Mouse (Mus musculus) inflammation-experienced regulatory T-cells, adult 6 months (primary cell): ENCODE results near the gene Slc30a7. TPM values are rescaled to one million over a fixed set of nuclear protein-coding genes. Genes with fewer than 3 reads are reported as not detected.

Source experiments
- ATAC-seq: one replicate; pipeline ENCODE4 v1.8.0; 2017
- polyA plus RNA-seq, 3 experiments: library from polyadenylated mRNA; unstranded; fragments of 100-300 nt; shearing (Covaris generic); gene quantifications; one replicate each; pipeline ENCODE4 v1.2.1; 2017

Slc30a7 gene
- polyA plus RNA-seq, result 10 to 100 TPM; 40.9 to 48.9 (median 43.2) TPM

DNA sequence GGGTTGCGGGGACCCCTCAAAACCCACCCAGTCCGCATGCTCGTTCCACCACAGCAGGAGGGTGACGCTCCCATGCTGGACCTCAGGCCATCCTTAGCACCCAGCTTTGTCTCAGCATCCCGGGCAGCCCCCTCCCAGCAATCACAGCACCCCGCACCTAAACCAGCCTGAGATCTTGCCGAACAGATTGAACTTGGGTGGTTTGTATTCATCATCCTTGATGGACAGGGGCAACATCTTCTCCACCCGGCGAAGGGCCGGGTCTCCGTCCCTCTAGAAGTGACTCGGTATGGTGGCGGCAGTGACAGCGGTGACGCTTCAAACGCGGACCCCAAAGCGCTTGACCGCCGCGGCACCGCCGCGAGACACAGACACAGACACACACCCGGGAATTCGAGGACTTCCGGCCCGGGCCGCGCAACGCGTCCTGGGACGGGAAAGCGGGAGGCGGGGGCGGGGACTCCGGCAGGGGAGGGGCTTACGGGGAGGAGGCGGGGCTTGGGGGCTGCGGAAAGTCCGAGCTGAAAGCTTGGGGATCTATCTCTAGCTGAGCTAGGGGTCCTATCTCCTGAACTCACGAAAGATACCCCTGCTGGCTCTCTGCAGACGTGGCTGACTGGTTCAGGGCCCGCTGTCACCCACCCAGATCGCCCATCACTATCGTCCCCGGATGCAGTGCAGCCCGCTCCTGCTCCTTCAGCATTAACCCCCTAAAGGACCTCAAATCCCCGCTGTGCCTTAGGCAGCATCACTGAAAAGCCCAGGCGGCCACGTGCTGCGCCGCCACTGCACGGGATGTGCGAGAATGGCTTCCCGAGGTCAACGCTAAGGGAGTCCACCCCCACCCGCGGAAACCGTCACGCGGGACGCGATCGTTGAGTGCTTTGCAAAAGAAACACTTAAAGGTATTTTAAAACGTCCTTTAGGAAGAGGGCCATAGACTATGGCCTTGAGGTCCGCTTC lies at the start of gene Slc30a7, which contains the start of gene Extl2:
Gene Slc30a7 (minus strand): TSS at position 429 of the 963 bp plus-strand sequence.
Gene Extl2 (plus strand): TSS at position 485 of the 963 bp plus-strand sequence.
- ATAC-seq, result peak; percentile 47

DNA sequence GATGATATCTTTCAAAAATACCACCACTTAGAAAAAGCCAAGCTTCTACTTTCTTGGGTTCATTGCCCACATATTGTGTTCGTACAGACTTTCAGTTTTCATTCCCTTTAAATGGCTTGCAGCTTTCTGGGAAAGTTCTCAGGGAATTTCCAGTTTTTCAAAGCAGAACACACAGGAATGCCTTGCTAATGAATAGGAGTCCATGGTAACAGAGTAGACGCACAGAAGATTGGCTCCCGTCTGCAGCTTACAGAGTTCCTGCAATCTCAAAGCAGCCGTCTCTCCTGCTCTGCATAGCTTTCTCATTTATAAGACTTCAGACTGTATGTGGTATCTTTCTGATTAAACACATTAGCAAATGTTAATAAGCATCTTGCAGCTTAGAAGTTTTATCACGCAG lies 39.8 kb upstream of the Slc30a7 start:
- no peak for ATAC-seq

DNA sequence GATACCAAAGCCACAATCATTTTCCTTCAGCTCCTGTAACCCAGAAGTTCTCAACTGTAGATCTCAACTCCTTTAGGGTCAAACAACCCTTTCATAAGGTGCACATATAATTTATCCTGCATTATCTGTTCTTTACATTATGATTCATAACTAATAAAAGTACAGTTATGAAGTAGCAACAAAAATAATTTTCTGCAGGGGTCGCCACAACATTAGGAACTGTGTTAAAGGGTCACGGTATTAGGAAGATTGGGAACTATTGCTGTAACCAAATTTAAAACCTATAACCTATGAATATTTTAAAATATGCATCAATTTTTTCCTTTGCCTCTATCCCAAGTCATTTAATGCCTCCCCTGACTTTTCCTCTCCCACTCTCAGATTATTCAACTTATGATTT lies 38.8 kb upstream of the Slc30a7 start:
- ATAC-seq, result no peak

DNA sequence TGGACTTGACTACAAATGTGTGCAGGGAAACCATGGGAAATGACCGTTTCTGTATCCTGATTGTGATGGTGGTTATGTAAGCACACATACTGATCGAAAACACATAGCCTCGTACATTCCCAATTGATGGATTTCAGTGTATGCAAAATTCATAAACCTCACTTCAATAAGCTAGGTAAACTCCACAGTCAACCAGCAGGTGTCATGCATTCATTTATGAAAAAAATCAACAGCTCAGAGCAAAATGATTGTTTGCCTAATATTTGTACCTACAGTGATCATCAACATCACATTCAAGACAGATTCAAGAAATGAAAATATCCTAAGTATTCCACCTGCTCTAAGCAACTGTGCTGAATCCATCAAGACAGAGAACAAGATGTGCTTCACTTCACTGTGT lies 33.6 kb upstream of the Slc30a7 start:
- no peak for ATAC-seq

DNA sequence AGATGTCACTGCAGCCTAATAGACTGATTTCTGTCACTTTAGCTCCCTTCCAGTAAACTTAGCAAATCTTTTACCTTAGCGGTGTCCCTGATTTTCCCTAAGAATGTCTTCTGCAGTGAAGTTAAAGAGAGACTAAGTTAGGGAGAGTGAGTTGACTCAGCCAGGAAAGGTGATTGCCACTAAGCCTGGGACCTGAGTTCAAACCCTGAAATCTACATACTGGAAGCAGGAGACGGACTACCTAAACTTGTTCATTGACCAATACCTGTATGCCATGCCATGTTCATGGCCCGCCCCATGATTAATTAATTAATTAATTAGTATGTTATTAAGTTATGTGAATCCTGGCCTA lies 26.6 kb upstream of the Slc30a7 start:
- ATAC-seq, result no peak

DNA sequence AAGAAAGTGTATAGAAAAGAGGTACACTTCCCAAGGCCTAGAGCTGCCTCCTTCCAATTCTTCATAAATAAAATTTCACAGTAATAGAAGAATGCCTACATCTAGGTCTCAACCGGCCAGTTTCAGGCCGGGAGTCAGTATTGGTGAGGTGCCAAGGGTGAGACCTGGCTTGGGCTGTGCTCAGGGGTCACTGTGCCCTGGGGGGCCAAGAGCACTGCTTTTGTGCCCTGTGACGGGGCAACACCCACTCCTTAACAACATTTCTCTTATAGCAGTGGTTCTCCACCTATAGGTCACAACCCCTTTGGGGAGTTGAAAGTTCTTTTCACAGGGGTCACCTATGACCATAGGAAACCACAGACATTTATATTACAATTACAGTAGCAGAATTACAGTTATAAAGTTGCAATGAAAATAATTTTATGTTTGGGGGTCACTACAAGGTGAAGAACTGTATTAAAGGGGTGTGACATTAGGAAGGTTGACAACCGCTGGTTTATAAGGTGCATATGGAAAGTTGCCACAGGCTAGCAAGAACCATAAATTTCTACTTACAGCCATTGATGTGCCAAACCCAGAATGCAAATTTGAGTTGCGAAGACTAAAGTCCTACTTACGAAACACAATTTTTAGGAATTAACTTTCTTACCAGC lies 26.1 kb upstream of the Slc30a7 start:
- no peak for ATAC-seq

DNA sequence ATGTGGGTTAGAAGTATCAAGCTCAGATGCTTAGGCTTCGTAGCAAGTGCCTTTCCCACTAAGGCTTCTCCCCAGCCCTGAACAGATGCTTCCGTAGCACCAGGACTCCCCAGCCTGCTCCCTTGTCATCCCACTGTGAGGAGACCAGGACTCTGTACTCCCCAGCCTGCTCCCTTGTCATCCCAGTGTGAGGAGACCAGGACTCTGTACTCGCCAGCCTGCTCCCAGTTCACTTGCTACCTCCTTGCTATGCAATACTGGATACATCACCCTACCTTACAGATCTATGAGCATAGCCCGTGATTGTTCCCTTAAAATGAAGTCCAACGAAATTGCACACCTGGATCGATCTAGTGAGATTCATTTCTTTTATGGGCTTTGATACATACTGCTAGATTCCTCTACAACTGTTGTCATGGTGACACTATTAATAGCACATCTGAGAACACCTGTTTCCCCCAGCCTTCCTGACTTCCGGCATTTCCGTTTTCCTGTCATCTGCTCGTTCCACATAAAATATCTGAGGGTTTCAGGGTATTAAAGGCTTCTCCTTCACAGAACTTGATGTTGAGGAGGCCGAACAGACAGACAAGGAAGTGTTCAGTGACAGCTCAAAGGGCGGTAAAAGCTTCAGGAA lies 23.1 kb upstream of the Slc30a7 start:
- no peak for ATAC-seq

DNA sequence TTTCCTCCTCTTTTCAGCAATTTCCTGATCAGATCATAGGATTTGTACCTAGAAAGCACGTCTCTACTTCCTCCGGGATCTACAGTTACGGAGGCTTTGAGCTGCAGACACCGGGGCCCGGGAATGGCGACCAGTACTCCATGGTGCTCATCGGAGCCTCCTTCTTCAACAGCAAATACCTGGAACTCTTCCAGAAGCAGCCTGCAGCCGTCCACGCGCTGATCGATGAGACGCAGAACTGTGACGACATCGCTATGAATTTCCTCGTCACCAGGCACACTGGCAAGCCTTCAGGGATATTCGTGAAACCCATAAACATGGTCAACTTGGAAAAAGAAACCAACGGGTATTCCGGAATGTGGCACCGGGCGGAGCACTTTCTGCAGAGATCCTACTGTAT lies 19.8 kb upstream of the Slc30a7 start:
- no peak for ATAC-seq

DNA sequence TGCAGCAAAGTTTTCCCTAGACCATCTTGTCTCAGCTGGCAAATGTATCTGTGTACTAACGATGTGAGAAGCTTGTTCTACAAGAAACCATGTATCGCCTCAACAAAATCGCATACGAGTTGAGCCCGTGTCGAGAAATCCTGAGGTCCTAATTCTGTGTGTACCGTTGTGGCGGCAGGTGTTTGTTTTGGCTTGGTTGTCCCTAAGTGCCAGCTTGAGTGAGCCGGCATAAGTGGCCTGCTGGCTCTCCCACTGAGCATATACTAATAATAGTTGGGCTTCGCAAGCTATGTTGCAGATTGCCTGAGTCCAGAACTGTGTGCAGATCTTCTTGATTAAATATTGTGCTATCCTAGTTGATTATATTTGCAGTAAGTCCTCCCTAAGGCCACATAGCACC lies 18.5 kb upstream of the Slc30a7 start:
- ATAC-seq, result no peak

DNA sequence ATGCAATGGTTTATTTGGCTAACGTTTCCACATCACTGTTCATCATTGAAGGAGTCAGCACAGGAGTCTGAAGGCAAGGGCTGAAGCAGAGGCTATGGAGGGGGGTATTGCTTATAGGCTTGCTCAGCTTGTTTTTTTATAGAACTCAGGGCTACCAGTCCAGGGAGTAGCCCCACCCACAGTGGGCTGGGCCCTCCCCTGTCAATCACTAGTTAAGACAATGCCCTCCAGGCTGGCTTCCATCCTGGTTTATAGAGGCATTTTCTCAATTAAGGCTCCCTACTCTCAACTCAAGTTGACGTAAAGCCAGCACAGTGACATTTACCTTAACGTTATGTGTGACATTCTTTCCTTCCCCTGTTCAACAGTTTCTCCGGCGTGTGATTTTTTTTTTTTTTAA lies 17.5 kb upstream of the Slc30a7 start:
- no peak for ATAC-seq

DNA sequence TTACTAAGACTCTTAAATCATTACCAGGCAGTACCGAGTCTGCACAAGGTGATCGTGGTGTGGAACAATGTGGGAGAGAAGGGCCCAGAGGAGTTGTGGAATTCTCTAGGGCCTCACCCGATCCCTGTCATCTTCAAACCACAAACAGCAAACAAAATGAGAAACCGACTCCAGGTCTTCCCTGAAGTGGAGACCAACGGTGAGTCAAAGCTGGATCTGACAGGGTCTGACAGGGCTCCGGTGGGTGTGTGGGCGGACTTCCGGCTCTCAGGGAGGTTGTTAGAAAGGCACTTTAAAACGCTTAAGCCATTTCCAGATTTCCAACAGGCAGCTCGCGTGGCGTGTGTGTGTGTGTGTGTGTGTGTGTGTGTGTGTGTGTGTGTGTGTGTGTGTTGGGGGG lies 17.0 kb upstream of the Slc30a7 start:
- no peak for ATAC-seq

DNA sequence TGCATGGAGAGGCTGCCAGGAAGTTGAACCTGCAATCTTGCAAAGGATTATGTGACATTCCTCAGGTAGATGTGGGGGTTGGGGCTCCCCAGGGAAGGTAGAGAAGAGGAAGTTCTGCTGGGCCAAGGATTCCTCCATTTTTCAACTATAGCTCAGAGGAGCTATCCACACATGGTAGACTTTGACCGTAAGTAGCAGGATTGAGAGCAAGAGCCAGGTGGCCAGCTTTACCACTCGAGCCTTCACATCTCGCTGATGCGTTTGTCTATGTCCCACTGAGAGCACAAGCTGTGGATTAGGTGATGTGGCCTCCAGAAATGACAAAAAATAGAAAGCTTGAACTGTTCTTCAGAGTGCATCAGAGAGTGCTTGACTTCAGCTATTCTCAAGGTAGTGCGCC lies 11.9 kb upstream of the Slc30a7 start:
- ATAC-seq, result no peak

DNA sequence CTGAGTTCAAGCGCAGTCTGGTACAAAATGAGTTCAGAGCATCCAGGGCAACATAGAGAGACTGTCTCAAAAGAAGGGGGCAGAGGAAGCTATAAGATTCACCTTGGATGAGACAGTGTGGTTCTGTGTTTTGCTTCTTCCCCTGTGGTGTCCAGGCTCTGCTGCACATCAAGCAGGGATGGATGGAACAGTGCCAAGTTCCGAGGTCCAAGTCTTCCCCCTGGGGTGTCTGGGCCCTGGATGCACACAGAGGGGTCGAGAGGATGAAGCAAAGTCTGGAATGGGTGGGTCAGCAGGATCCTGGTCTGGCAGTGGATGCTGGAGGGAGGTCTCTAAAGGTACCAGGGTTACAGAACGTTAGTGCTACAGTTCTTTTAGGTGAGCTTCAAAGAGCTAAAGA lies 11.4 kb upstream of the Slc30a7 start:
- ATAC-seq, result no peak

DNA sequence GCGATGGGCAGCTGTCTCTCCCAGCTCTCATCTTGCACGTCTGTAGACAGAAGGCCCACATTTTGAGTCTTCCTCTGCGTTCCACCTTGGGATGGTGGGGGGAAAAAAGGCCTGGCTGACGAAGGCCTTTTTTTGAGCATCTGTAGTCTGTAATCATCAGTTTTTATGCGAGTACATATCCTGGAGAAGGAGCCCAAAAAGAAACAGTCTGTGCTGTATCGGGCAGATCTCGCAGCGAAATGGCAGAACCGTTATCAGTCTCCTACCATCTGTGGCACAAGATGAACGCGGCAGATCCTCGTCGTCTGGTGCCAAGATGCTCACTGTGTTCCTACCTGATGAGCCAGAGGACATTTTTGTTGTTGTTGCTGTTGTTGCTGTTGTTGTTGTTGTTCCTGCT lies 8.9 kb upstream of the Slc30a7 start:
- no peak for ATAC-seq

DNA sequence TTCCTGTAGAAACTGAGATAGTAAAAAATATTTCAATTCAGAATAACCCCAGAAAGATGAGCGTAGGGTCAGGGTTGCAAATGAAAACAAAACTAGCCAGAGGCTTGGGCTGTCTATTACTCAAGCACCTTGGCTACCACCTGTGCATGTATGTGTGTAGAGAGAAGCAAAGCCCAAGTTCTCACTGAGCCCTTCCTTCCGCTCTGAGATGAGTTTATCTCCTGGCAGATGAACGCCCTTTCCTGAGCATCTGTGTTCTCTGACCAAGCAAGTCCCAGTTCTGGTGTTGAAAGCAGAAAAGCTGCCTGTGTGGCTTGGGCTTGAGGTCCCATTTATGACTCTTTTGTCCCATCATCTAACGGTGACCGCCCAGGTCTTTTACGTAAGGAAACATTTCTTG lies 7.7 kb upstream of the Slc30a7 start:
- no peak for ATAC-seq

DNA sequence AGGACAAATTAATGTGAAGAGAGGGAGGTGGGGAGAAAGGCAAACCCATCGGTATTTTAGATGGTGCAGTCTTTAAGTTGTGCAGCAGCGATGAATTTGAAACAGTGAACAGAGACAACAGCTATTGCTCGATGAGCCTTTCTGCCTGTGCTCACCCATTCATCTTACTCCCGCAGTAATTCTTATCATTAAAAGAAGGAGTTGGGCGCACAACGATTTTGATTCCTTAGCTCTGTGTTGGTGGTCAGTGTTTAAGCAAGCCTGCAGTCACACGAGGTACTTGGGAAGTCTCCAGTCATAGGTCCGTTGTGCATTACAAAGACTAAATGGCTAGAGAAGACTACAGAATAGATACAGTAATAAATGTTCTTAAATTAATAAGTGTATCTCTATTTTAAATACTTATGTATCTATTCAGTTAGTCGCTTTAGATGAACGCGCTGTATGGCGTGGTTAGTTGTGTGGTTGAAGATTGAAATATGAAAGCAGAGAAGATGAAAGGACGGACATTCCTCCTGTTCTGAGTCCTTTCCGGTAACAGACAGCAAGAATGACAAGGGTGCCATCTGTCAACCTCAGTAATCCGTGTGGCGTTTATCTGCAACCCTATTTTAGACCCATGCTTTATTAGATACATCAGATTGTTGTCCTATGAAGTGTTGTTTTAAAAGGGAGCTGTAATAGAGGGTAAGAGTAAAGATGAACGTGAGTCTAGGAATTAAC lies 2.6 kb upstream of the Slc30a7 start:
- no peak for ATAC-seq

DNA sequence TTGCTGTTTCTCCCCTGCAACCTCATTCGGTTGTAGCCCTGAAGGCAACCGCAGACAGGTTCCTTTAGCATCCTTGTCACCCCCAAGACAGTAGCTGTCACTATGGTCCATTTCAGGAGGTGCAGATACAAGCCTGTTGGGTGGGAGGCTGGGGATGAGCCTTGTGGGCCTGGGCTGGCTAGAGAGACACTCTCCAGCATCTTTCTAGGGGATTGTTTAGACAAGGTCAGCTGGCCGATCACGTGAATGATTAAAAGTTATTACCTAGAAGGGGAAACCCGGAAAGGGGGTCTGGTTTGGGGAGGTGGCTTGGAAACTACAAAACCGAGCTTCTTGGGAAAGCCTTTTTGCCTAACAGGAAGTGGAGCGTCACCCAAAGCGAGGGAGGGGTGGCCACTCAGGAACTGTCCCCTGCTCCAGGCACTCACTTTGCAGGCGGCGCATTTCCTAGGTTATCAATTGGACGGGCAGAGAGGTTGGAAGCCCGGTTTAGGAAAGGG lies 785 bp upstream of the Slc30a7 start:
- peak; percentile 42 for ATAC-seq

DNA sequence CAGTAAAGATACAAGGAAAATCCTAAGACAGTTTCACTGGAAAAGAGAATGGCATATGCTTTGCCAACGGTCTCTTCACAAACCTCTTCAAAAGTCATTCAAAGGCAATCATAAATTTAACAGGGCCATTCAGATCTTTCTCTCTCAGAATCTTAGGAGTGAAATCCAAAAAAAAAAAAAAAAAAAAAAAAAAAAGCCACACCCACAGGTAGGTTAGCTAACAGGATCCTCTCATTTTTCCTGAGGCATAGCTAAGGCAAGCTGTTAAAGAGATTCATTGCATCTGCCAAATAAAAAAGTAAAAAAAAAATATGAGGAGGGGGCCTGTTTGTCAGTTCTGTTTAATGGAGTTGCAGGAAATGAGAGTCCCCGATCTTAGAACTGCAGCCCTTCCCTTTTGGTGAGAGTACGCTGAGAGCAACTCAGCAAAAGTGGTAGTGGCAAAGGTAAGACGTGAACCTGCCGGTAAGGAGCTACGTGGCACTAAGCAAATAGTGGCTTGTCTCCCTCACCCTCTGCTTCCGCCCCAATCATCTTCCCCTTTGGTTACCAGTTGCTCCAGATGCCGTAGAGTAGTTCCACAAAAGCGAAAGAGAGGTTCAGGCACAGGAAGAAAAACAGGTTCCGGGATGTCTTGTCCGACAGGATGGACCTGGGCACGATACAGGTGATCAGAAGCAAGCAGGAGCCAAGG lies 775 bp downstream of the Slc30a7 start:
- ATAC-seq, result peak; percentile 80

DNA sequence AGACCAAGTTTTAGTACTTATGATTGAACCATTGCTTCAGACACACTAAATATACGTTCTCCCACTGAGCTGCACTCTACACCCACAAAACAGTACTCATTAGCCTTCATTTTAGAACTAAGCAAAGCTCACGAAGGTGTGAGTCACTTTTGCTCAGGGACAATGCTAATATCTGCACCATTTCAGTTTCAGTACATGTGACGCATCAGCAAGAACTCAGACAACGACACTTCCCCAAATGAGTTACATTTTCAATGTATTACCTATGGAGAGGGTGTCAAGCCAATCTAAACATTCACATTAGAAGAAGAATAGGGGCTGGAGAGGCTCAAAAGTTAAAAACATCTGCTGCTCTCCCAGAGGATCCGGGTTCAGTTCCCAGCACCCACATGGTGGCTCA lies 10.3 kb downstream of the Slc30a7 start:
- no peak for ATAC-seq

DNA sequence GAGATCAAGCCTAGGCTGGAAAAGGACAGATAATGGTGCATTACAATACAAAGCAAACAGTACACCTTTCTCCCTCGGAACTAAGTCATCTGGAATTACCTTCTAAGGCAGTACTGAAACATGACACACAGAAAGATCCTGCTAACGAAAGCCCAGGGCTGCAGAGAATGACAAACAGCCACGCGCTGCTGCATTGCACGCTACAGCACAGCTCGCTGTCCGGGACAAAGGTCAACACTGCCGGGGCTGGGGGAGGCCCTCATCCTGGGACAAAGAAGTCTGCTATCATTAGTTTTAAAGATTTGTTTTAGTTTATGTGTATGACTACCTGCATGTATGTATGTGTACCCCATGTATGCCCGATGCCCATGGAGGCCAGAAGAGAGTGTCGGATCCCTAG lies 14.2 kb downstream of the Slc30a7 start:
- no peak for ATAC-seq

DNA sequence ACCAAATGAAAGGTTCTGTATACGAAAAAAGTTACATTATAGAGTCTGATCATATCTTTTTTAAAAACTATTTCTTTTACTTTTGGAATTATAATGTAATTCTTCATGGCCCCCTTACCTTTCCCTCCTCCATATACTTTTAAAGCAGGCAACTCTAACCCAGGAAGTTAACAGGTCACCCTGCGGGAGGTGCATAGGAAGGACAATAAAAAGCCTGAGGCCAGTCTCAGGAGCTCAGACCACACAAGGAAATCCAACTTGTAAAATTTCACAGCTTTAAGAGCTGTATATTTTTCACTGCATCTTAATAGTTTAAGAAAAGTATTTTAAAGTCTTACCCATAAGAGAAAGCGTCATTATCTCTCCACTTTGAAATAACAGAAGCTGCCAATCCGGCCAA lies 14.6 kb downstream of the Slc30a7 start:
- ATAC-seq, result no peak

DNA sequence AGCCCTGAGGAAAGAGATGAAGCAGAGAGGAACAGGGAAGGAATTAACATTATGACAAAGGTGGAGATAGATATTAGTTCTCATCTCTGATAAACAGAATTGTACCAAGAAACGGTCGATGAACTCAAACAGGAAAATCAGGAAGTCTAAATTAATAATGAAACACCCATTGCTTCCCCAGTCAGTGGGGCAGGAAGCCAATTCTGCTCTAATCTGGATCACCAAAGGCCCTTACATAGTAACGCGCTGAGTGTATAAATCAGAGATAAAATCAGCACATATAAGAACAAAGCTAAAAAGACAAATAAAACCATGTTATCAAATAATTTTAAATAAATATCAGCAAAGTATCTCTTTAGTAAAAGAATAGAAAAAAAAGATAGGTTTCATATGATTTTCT lies 15.1 kb downstream of the Slc30a7 start:
- no peak for ATAC-seq
